Mouse (Mus musculus) lung, postnatal 0 days (tissue): ENCODE results near the gene Ptprq.

Experiments
- CTCF ChIP-seq: IDR thresholded peaks from 2 replicates; pipeline ENCODE4 v1.5.1; 2016; ENCODE audit warnings: antibody characterized with exemption, mild to moderate bottlenecking
- EP300 ChIP-seq: IDR thresholded peaks from 2 replicates; pipeline ENCODE4 v1.6.1; 2016; ENCODE audit warnings: antibody characterized with exemption, mild to moderate bottlenecking, control low read depth

DNA sequence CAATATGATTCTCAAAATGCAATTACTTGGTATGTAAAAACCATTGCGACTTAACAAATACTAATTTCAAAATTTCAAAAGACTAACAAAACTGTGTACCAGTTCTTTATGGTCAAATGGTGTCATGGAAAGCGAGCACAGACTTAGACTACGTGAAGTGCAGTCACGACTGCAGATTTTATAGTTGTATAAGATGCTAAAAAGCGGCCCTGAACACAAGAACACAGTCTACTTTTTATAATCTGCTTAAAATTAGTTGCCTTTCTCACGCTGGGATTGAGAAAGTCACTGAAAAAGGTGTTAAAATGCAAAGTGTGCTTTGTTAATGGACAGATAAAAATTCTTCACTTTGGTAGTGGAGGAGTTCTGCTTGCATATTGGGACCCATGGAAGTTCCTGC is 17.9 kb upstream of the Ptprq start:
- no peak for TF ChIP-seq CTCF
- TF ChIP-seq EP300, result no peak
